Mouse (Mus musculus): Measurements from ENCODE around the gene Olfr873.
"Not testable (repeated sequence)": the region's sequence is repeated elsewhere in the genome, so short reads cannot be mapped to it uniquely, and the experiment has no call there.

The Olfr873 gene

DNA sequence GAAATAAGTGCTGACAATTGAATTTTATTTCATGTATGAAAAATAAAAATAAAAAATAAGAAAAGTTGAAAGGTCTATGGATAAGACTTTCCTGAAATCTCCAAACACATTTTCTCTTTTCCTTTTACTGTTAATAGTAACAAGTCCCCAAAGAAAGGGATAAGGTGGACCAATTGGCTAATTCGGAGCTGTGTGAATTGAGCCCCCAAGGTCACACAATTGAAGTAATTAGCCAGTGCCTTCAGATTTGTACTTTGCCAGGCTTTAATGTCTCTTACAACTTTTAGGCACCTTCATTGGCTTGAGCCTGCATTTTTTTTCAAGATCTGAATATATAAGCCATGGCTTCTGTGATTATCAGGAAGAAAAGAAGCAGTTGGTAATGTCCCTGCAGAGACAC is at the start of gene Olfr873:
Olfr873 (plus strand) TSS at position 301 of the 400 bp plus-strand sequence.
- POLR2A ChIA-PET, result no interaction called here
- CTCF ChIA-PET, result no interaction called here

DNA sequence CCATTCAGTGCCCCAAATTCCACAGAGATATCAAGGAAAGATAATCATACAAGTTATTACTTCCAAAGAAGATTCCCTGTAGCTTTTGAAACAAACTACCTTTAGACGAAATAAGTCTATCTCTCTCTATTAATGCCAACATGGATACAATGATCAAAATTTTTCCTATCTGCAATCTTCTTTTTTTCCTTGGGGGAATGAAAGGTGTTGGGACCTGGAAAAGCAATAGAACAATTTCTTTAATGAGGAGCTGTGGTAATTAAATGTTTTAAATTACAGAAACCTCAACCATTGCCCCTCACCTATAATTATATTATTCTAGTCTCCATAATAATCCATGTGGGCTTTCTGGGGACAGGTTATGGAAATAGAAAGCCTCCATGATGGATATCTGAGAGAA is 16.3 kb upstream of the Olfr873 start, which contains the start of gene Olfr39:
Olfr39 (plus strand) TSS at position 301 of the 400 bp plus-strand sequence.
- CTCF ChIA-PET, result no interaction called here
- POLR2A ChIA-PET, result no interaction called here

DNA sequence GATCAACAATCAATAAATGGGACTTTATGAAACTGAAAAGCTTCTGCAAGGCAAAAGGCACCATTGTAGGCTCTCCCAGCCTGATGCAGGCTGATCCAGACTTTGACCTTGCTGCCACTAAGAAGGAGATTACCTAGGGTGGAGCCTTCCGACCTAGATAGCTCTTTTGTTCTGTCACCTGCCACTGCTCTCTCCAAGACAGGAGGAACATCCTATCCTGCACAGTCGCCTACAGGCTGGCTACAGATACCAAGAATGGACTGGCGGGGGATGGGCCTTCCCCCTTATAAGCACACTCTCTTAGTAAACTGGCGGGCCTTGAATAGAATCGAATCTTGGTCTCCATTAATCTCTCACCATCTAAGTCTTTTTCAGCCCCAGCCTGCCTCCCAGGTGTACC is 2.8 kb upstream of the Olfr873 start:
- CTCF ChIA-PET, result interaction anchor here in 1 of 4 experiments (0.6 kb wide), 1 partner anchor 167 kb away, joined by 3 read pairs; no protein-coding TSS in a partner anchor
- POLR2A ChIA-PET, result not testable (repeated sequence)

DNA sequence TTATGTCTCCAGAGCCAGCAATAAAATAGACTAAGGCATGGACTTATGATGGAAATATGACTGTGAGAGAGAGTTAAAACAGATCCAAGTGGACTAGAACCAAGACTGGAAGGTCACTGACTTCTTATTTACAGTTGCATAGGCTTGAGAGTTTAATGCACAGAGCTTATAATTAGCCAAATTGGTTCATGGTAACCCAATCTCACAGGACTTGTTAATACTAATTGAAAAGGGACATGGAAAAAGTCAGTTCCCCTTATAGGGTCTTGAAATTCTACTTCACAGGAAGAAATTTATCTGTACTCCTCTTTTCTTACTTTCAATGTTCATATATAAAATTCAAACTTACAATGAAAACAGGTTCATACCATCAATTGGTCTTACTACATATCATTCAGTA is 37.7 kb downstream of the Olfr873 start, which contains the start of gene Olfr18:
Olfr18 (minus strand) TSS at position 101 of the 400 bp plus-strand sequence.
- POLR2A ChIA-PET, result no interaction called here
- CTCF ChIA-PET, result no interaction called here

DNA sequence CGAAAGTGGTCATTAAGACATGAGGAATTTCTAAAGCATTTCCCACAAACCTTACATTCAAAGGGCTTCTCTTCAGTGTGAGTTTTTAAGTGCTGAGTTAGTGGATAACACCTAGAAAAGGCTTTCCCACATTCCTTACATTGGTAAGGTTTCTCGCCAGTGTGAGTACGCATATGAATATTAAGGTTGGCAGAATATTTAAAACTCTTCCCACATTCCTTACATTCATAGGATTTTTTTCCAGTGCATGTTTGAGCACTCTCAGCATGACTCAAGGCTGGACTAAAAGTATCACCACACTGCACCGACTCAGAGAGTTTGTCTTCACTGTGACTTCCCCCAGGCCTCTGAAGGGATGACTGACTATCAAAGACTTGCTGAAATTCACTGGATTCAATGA is 50.2 kb downstream of the Olfr873 start:
- POLR2A ChIA-PET, result no interaction called here
- CTCF ChIA-PET, result no interaction called here
